Mouse (Mus musculus) lung, postnatal 4 days (tissue): Measurements from ENCODE around the gene Mms22l.
"Not testable (repeated sequence)": the region's sequence is repeated elsewhere in the genome, so short reads cannot be mapped to it uniquely, and the experiment has no call there.

Experiments
- DNase-seq, 2 experiments: peaks; one replicate each; pipeline ENCODE4 v3.0.0; 2021

Mms22l gene

GRCm38 (mm10) chr4:24496116-24496952 is at the start of gene Mms22l:
Gene Mms22l (plus strand): TSS chr4:24496451.
- DNase-seq, result peak; percentile 95 to 96

GRCm38 (mm10) chr4:24484046-24484445 is 12.2 kb upstream of the Mms22l start:
- DNase-seq, result not testable (repeated sequence)

DNA sequence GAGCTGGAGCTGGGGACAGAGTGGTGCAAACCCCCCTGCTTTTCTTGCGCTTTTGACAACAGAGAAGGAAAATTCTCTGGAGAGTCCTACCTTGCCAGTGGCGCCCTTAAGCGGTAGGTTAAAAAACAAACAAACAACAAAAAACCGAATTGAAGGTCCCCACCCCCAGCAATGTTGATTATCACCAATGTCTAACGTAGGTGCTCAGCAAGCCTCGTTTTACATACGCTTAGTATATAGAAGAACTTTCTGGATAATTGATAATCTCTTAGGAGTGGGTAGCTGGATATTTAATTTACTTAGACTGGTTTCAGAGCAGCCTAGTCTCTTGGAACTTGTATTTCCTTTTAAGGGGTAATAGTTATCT is 685 bp downstream of the Mms22l start:
- no peak for DNase-seq

DNA sequence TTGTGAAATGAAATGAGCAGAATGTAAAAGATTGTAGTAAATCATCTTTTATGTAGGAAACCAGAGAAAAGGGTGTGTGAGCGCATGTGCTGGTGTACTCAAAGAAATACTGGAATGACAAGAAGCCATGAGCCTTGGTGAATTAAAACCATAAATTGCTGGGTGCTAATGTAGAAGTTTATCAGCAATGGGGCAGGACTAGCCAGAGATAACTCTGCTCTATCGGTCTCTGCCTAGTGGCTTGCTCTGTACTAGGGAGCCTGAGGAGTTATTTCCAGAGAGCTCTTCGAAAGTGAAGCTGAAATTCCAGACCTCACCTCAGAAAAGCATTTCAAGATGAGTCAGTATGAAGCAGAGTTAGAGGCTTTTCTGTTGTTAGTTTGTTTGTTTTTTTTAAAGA is 12.9 kb downstream of the Mms22l start:
- no peak for DNase-seq

DNA sequence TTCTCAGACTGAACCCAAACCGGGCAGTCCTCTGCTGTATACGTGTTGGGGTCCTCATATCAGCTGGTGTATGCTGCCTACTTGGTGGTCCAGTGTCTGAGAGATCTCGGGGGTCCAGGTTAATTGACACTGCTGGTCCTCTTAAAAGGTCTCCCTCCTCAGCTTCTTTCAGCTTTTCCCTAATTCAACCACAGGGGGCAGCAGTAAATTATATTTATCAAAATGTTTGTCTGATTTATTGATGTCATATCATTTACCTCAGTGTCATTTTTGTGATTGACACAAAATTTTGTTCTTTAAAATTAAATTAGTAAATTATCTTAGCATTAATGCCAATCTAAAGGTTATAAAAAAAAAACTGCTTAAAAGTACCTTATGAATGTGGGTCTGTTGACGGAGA is 40.7 kb downstream of the Mms22l start:
- DNase-seq, result no peak

GRCm38 (mm10) chr4:24543421-24543820 is 47.2 kb downstream of the Mms22l start:
- DNase-seq, result no peak

DNA sequence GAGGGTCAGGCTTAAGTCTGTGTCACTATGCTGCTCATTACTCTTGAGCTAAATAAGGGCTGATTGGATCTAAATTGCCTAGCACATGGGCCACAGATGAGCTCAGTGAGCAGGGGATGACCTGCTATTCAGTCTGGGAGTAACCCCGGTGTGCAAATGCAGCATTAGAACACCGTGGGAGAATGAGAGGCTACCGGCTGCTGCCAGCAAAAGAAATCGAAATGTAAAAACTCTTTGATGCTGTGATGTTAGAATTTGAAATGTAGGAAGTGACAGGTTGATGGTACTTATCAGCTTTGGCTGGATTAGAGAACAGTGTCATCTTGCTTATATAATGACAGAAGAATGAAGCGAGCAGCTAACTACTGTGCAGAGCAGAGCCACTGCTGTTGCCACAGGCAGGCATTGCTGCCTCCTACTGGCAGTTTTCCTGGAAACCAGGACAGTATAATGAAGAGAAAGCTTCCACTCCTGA is 48.5 kb downstream of the Mms22l start:
- no peak for DNase-seq

- no peak for DNase-seq
Measured at GRCm38 (mm10) chr4:24556116-24556820, 60.0 kb downstream of the Mms22l start.

DNA sequence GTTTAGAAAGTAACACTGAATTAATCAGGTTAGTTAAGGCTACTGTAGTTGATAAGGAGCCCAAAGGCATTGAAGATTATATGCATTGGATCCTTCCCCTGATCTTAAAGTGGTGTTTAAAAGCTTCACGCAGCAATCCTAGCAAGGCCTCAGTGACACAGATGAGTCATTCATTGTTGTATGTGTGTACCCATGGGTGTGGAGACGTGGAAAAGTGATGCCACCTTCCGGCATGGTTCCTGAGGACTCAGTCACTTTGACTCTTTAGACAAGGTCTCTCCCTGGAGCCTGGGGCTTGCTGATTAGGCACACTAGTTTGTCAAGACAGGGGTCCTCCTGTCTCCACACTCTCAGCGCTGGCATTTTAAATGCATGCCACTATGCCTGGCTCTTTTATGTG is 60.9 kb downstream of the Mms22l start:
- no peak for DNase-seq

- no peak for DNase-seq
Measured at GRCm38 (mm10) chr4:24568026-24568425, 71.8 kb downstream of the Mms22l start.

DNA sequence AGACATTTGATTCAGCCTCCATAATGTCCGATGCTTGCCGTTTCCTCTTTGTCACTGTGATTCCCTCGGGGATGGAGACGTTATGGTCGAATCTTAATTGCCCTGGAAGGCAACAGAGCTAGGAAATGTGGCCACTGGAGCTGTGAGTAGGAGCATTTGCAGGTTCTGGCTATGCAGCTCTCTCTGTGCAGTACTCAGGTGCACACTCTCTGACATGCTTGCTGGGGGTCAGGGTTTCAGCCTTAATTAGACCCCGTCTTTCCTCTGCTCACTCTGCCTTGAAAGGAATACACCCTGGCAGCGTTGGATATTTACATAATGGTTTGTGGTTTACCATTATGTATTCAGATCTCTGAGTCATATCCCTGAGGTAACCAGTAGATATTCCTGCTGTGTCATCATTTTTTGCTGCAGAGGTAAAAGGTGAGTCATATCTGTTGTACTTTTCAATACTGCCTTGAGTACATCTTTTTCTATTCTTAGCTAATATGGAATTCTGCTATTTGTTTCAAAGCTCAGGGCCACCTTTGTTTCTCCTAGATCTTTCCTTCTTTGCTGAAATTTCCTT is 72.8 kb downstream of the Mms22l start:
- no peak for DNase-seq

- peak; percentile 61 to 76 for DNase-seq
Measured at GRCm38 (mm10) chr4:24574276-24574675, 78.0 kb downstream of the Mms22l start.

GRCm38 (mm10) chr4:24577594-24577993 is 81.3 kb downstream of the Mms22l start:
- no peak for DNase-seq

DNA sequence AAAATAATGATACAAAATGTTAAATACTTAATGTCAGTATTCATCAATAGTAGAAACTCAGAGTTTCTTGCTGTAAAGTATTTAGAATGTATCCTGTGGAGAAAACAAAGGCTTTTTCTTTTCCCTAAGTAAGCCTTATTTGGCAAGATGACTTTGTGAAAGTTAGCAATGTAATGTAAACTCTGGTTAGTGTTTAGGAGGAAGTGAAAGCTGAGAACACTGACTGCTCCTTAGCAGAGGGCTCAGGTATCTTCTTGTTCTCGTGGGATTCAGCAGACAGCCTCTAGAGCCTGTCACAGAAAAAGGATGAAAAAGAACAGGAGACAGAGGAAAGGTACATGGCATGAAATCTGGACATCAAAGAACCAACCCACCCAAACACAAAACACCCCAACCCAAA is 86.0 kb downstream of the Mms22l start:
- DNase-seq, result no peak

- DNase-seq, result no peak
Measured at GRCm38 (mm10) chr4:24583997-24584396, 87.7 kb downstream of the Mms22l start.

GRCm38 (mm10) chr4:24594824-24595223 is 98.6 kb downstream of the Mms22l start:
- DNase-seq, result no peak

DNA sequence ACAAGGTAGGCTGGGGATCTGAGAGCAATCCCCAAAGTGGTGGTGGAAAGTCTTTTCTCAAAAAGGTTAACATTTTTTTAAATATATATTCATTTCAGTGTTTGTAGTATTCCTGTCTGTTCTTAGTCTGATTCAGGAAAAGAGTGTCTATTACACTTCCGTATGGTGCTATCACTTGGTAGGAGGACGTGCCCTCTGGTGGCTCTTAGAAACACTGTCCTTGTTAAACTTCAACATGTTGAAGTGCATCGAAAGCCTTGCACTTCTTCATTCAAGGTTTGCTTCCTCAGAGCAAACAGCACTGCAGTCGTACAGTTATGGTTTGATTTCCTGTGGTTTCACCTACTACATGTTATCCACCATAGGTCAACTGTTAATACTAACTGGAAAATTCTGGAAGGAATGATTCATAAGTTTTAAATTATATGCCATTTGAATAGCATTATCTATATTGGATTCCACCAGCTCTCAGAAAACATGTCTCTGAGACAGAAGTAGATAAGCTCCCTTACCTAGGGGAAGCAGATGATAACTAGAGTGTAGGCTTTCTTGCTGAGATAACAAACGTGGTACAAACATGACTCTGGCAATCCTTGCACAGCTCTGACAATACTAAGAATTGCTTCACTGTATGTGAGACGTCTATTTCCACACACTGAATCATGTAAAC is 100.8 kb downstream of the Mms22l start:
- DNase-seq, result no peak

- no peak for DNase-seq
Measured at GRCm38 (mm10) chr4:24598637-24599036, 102.4 kb downstream of the Mms22l start.

DNA sequence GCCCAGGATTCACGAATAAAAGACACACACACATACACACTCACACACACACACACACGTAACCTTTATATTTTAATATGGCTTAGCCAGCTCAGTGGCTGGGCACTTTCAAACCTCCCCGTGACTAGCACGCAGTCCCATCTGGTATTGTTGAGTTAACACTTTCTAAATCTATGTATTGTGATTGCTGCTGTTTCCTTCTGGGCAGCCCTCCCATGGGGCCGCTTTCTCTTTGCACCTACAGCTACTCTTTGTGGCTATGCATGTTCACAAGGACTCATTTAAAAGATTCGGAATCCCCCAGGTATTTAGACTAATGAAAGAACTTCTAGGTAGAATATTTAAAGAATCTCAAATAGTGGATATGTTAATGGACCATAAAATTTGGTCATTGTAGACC is 105.5 kb downstream of the Mms22l start:
- DNase-seq, result no peak

DNA sequence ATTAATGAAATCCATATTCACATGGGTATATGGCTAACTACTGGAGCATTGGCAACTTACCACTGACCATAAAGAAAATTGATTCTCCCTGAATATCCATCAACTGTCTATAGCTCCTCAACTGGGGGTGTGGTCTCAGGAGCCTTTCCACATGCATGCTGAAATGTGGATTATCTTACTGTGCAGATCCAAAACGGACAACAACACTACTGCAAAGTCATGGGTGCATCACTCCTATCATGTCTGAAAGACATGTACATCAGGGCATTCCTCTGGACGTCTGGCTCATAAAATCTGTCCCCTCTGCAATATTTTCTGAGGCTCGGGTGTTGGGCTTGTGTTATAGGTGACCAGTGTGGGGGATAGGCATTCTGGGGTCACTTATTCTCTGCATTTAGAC is 112.8 kb downstream of the Mms22l start:
- DNase-seq, result no peak

GRCm38 (mm10) chr4:24609564-24609963 is 113.3 kb downstream of the Mms22l start:
- no peak for DNase-seq

- DNase-seq, result no peak
Measured at GRCm38 (mm10) chr4:24620005-24620404, 123.8 kb downstream of the Mms22l start.

DNA sequence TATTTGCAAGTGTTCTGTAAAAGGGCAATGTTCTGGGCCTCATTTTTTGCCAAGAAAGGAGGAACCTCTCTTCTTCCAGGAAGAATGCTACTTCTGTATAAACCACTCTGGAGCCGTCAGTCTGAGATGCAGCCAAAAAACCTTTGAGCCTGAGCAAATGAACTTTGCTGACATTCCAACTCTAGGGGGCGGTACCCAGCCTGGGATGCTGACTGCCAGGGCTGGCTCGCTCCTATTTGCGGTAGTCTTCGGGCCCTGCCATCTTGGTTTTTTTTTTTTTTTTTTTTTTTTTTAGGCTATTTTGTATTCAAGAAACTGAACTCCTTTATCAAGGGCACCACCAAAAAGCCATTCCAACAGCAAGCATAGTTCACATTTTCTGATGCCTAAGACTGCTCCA is 124.2 kb downstream of the Mms22l start:
- DNase-seq, result no peak
